Comparison of ENCODE assay signal across 13 mouse cellular contexts in genomic region chr9:100979260-100979659, GRCm38 (mm10). TPM values are rescaled to one million over a fixed set of nuclear protein-coding genes. Genes with fewer than 3 reads are reported as not detected.
DNase-seq lines count a peak whose midpoint lies in the region; ATAC-seq and TF ChIP-seq lines count a peak whose summit lies in the region.
"Had no signal": no experiment of that assay in that cellular context is flagged by ENCODE, and none has a peak within 500 bp of the region (broad histone marks: within the 10 kb centered on the region; RNA-seq: fewer than 3 reads in every experiment).

No protein-coding gene starts in this region.

- POLR2A ChIA-PET in Patski (lab: Charles Lee): no interaction called here

- ATAC-seq in Patski: peak; percentile 19
- ATAC-seq: forebrain, embryonic 15.5 days; intestine, embryonic 15.5 days had no signal

- H3K27me3 ChIP-seq in Patski: no peaks in the 10 kb centered on the region
- H3K27me3 ChIP-seq: CH12.LX; forebrain, embryonic 15.5 days; intestine, embryonic 15.5 days had no signal

- no peak for TF ChIP-seq CTCF in Patski (IDR thresholded peaks at IDR 0.05)

- in situ Hi-C loops in Patski (cut with MboI; ENCODE audit: low pct_unique_long_range_greater_than_20kb): no loop called here

- peak; percentile 45 for DNase-seq in adrenal gland, postnatal 10 days
- no peak for DNase-seq in adrenal gland, postnatal 25 days
- peak; percentile 14 for DNase-seq in kidney, adult 11 months
- no peak for DNase-seq in kidney, adult 8-10 months
- DNase-seq in Patski (ENCODE audit: low read depth, low spot score): no peak
- DNase-seq in kidney, postnatal 36 days: peak; percentile 14 to 19
- DNase-seq in right cerebral cortex, postnatal 14 days: no peak
- DNase-seq in ovary, postnatal 10 days (ENCODE audit: low spot score): no peak
- DNase-seq: lung, adult 18-20 months; thymus, postnatal 14 days had no signal

- CTCF ChIA-PET in Patski (lab: Charles Lee): no interaction called here

RNA-seq across cellular contexts. Expression of gene Pccb, which starts 55.4 kb away (rescaled TPM):
- total RNA-seq in adrenal gland, postnatal 10 days (2021): 100 to 1,000 TPM; 203 to 209 TPM
- total RNA-seq in adrenal gland, postnatal 25 days (2021): 144 and 153 TPM in 2 replicates
- polyA plus RNA-seq in Patski (2021): 70.8 TPM

Comparison
In these comparisons a context has a peak if more than half of its experiments do, and no peak if none do; other contexts are left out.
1. DNase-seq: peak in adrenal gland, postnatal 10 days (single experiment), kidney, adult 11 months (single experiment) and kidney, postnatal 36 days (2 of 2); none in adrenal gland, postnatal 25 days (single experiment), kidney, adult 8-10 months (0 of 2), Patski (single experiment), right cerebral cortex, postnatal 14 days (single experiment) and ovary, postnatal 10 days (single experiment).